Mouse (Mus musculus) lung, postnatal 0 days (tissue): ENCODE data around the gene Ddx4. TPM values are rescaled to one million over a fixed set of nuclear protein-coding genes. Genes with fewer than 3 reads are reported as not detected.
"Not testable (repeated sequence)": the region's sequence is repeated elsewhere in the genome, so short reads cannot be mapped to it uniquely, and the experiment has no call there.

Experiments used
- ATAC-seq: fragments of 200-750 bp; cut with Nextera tagmentation; 2 replicates; pipeline ENCODE4 v1.8.0; 2017; ENCODE audit warnings: moderate library complexity
- DNase-seq: peaks from one replicate; pipeline ENCODE4 v3.0.0-alpha.2; 2016; ENCODE audit warnings: low spot score
- H3K27ac ChIP-seq: fragments of 300-500 bp; sonication (generic); 2 replicates; pipeline ENCODE4 v1.5.1; 2014; ENCODE audit warnings: antibody characterized with exemption, mild to moderate bottlenecking, low read length, mixed read lengths
- H3K27me3 ChIP-seq: fragments of 300-500 bp; sonication (generic); replicated peaks from 2 replicates; pipeline ENCODE4 v1.6.1; 2014; ENCODE audit warnings: low read length, mixed read lengths; ENCODE audit not compliant: insufficient read depth
- H3K36me3 ChIP-seq: fragments of 300-500 bp; sonication (generic); 2 replicates; pipeline ENCODE4 v1.6.1; 2014; ENCODE audit warnings: low read length, mixed read lengths; ENCODE audit not compliant: insufficient read depth
- H3K4me1 ChIP-seq: fragments of 300-500 bp; sonication (generic); 2 replicates; pipeline ENCODE4 v1.6.1; 2014; ENCODE audit warnings: antibody characterized with exemption, low read depth, low read length, mixed read lengths; ENCODE audit not compliant: insufficient read depth
- H3K4me2 ChIP-seq: fragments of 300-500 bp; sonication (generic); replicated peaks from 2 replicates; pipeline ENCODE4 v1.6.1; 2014; ENCODE audit warnings: low read depth, mild to moderate bottlenecking, low read length, moderate library complexity, mixed read lengths
- H3K4me3 ChIP-seq: fragments of 300-500 bp; sonication (generic); 2 replicates; pipeline ENCODE4 v1.5.1; 2014; ENCODE audit warnings: low read depth, low read length
- H3K9ac ChIP-seq: fragments of 300-500 bp; sonication (generic); replicated peaks from 2 replicates; pipeline ENCODE4 v1.6.1; 2014; ENCODE audit warnings: low read depth, mild to moderate bottlenecking
- H3K9me3 ChIP-seq: fragments of 300-500 bp; sonication (generic); 2 replicates; pipeline ENCODE4 v1.6.1; 2016; ENCODE audit warnings: low read length, mixed read lengths
- CTCF ChIP-seq: IDR thresholded peaks from 2 replicates; pipeline ENCODE4 v1.5.1; 2016; ENCODE audit warnings: antibody characterized with exemption, mild to moderate bottlenecking
- EP300 ChIP-seq: IDR thresholded peaks from 2 replicates; pipeline ENCODE4 v1.6.1; 2016; ENCODE audit warnings: antibody characterized with exemption, mild to moderate bottlenecking, control low read depth
- WGBS: fragments of 180-500 bp; shearing (Covaris S2); extraction: QIAGEN DNeasy Blood & Tissue Kit; methylation state at CpG from one replicate; pipeline ENCODE4 v1.1.7; 2014; 5-methylcytosine and 5-hydroxymethylcytosine counted together
- polyA plus RNA-seq: library from polyadenylated mRNA; unstranded; fragments of >200 nt; fragmentation: Nextera tagmentation; extraction: Ambion mirVana; gene quantifications from 2 replicates; pipeline ENCODE4 v1.2.1, GENCODE M21; 2015

Ddx4 gene
- polyA plus RNA-seq, 1 experiment from 2014 or later: 0.11 TPM

DNA sequence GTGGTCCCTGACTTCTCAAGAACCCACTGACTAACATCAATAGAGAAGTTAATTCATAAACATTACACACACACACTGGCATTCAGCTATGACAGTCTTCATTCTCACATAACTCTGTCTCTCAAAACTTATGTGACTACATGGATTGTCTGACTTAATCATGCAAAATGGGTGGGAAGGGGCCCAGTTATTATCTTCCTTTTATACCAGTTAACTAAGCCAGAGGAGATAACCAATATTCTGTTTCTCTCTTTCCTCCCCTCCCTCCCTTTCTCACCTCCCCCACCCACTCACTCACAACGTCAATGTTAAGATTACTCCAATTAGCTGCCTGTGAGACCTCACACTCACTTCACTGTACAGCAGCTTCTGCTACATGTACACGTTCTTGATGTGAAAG, 62.0 kb downstream of the Ddx4 start:
- no peak for ATAC-seq

DNA sequence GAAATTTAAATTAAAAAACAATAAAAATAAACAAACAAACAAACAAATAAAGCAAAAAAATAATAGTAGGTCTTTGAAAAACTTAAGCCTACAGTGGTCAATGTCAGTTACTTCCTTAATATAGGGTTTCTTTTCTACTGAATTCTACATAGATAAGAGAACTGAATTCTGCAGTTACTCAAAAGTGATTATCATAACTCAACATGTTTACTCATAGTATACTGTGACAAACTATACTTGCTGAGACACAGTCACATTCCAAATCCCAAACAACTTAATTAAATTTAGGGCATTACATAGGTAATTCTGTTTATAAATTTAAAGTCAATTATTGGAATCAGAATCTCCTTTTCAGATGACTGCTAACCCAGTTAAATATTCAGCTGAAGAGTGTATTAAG, 62.6 kb downstream of the Ddx4 start:
- H3K27ac ChIP-seq: no peak overlapping the region
- no peak for DNase-seq
- no peaks in the 10 kb centered on the region for H3K36me3 ChIP-seq
- H3K4me2 ChIP-seq: no peak overlapping the region
- H3K4me3 ChIP-seq: no peak overlapping the region
- no peaks in the 10 kb centered on the region for H3K4me1 ChIP-seq
- ATAC-seq: no peak
- TF ChIP-seq CTCF (no peak), EP300 (no peak)
- no peaks in the 10 kb centered on the region for H3K9me3 ChIP-seq
- no peaks in the 10 kb centered on the region for H3K27me3 ChIP-seq
- H3K9ac ChIP-seq: no peak overlapping the region

More for the DNA sequence above, 62.0 kb downstream of the Ddx4 start:
- TF ChIP-seq CTCF: no peak
- no peak for TF ChIP-seq EP300
- Histone ChIP-seq H3K27ac (no peak overlapping the region), H3K36me3 (no peaks in the 10 kb centered on the region), H3K9me3 (no peaks in the 10 kb centered on the region), H3K27me3 (no peaks in the 10 kb centered on the region), H3K4me1 (no peaks in the 10 kb centered on the region), H3K4me2 (no peak overlapping the region), H3K4me3 (no peak overlapping the region), H3K9ac (no peak overlapping the region)
- no peak for DNase-seq
- WGBS: 21% methylated on average over 2 of the region's 2 CpGs

DNA sequence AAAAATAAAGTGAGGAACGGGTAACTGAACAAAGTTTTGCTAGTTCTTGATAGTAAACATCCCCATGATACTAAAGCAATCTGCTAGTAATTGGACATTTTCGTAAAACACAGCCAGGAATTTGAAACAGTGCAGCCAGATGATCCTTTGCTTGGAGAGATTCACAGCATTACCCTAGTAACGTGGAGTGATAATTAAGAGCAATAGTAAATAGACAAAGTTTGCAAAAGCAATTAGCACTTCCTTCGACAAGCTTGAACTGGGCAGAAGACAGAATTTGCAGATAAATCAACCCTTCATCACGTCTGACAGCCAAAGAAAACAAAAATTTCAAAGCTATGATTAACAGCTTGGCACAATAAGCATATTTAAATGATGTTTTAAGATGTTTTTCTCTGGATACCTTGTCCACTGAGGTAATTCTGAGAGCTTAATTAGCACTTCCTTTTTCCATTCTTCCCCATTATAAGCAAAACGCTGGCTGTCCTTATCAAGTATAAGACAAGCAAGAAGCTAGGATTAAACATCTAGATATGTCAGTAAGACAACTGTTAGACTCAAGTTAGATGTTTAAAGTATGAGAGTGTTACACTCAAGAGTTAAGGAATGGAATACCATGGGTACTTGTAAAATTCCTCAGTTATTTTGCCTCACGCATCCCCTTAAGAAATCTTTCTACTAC, 67.6 kb downstream of the Ddx4 start:
- DNase-seq (no peak), ATAC-seq (no peak)
- Histone ChIP-seq H3K27me3 (no peaks in the 10 kb centered on the region), H3K27ac (no peak overlapping the region), H3K36me3 (no peaks in the 10 kb centered on the region), H3K9ac (no peak overlapping the region), H3K4me1 (no peaks in the 10 kb centered on the region), H3K9me3 (no peaks in the 10 kb centered on the region), H3K4me2 (no peak overlapping the region), H3K4me3 (no peak overlapping the region)
- 33% methylated on average over 7 of the region's 7 CpGs for WGBS
- TF ChIP-seq EP300 (no peak), CTCF (no peak)

DNA sequence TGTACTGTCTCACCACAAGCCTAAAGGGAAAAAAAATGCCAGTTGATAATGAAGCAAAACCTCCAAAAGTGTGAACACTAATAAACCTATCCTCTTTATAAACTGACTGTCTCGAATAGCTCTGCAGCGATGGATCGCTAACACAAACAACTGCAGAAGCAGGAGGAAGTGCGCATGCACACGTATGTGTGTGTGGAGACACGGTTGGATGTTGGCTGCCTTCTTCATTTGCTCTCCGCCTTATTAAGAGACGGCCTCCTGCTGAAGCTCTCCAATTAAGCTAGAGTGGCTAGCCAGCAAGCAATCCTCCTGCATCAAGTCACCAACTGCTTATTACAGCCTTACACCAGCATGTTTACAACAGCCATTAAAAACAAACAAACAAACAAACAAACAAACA, 70.0 kb downstream of the Ddx4 start:
- Histone ChIP-seq H3K9me3 (no peaks in the 10 kb centered on the region), H3K4me3 (no peak overlapping the region), H3K36me3 (no peaks in the 10 kb centered on the region), H3K27me3 (no peaks in the 10 kb centered on the region), H3K9ac (no peak overlapping the region), H3K4me2 (no peak overlapping the region), H3K27ac (no peak overlapping the region), H3K4me1 (no peaks in the 10 kb centered on the region)
- ATAC-seq (no peak), DNase-seq (no peak)
- no peak for TF ChIP-seq EP300
- TF ChIP-seq CTCF: no peak
- 76% methylated on average over 8 of the region's 8 CpGs for WGBS

DNA sequence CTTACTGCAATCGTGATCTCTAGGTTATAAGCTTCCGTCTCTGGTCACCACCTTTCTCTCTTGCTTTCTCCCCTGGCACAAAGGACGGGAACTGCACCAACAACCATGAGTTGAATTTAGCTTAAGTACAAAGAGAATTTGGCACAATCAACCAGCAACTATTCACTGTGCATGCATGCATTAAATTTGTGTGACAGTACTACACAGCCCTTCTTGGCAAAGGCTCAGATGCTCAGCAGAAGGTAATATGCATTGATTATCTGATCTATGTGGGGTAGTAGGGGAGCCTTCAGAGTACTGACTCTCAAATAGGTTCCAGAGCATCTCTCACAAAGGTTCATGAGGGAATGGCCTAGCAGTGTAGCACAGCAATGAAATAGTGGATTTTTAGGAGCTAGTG, 70.5 kb downstream of the Ddx4 start:
- H3K27me3 ChIP-seq: no peaks in the 10 kb centered on the region
- no peaks in the 10 kb centered on the region for H3K4me1 ChIP-seq
- no peaks in the 10 kb centered on the region for H3K9me3 ChIP-seq
- H3K27ac ChIP-seq: no peak overlapping the region
- DNase-seq (no peak), ATAC-seq (no peak)
- no peak overlapping the region for H3K4me3 ChIP-seq
- no peak overlapping the region for H3K4me2 ChIP-seq
- H3K9ac ChIP-seq: no peak overlapping the region
- TF ChIP-seq EP300 (no peak), CTCF (no peak)
- 88% methylated on average over 3 of the region's 3 CpGs for WGBS
- H3K36me3 ChIP-seq: no peaks in the 10 kb centered on the region

DNA sequence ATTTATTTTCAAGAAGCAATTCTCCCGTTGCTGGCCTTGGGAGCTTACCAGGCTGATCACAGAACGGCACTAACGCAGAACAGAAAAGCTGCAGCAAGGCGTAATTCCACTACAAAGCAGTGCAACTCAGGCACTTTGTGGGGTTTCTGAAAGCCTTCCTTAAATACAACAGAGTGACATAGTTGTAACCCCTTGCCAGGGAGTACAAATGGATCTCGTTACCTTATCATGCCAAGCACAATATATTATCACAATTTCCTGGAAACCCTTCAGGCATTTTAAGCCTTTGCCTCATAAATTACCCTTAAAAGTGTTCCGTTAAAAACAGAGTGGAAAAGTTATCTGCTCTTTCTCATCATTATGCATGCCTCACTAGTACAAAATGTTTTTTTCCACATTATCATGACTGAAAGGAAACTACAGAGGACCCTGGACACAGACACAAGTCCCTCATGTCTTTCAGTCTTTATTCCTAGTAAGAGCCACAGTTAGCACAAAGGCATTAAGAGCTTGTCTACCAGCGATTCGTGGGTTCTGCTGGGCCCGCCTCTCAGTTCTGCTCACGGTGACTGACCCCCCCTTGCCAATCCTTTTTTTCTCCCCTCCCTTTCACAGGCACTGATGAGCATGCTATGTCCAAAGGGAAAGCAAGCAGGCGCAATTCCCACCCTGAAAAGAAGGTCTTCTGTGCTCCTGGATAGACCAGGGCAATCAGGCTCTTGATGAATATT, 71.5 kb downstream of the Ddx4 start:
- DNase-seq: no peak
- Histone ChIP-seq H3K4me2 (no peak overlapping the region), H3K36me3 (no peaks in the 10 kb centered on the region), H3K9me3 (no peaks in the 10 kb centered on the region), H3K4me3 (no peak overlapping the region), H3K9ac (no peak overlapping the region), H3K27ac (no peak overlapping the region), H3K4me1 (no peaks in the 10 kb centered on the region), H3K27me3 (no peaks in the 10 kb centered on the region)
- no peak for ATAC-seq
- TF ChIP-seq EP300: no peak
- TF ChIP-seq CTCF: no peak
- WGBS: 54% methylated on average over 11 of the region's 11 CpGs

DNA sequence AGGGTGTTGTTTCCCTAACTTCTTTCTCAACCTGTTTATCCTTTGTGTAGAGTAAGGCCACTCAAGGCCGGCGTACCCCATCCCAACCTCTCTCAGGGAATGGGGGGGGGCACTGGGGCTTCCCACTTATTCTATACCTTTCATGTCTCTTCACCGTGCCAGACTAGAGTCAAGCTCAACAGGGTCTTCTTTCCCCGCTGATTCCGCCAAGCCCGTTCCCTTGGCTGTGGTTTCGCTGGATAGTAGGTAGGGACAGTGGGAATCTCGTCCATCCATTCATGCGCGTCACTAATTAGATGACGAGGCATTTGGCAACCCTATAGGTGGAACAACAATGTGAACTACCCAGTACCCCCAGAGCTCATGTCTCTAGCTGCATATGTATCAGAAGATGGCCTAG, 74.2 kb downstream of the Ddx4 start:
- not testable (repeated sequence) for H3K4me1 ChIP-seq, H3K36me3 ChIP-seq, ATAC-seq, H3K9me3 ChIP-seq, DNase-seq, H3K4me2 ChIP-seq, H3K9ac ChIP-seq, H3K27ac ChIP-seq, H3K27me3 ChIP-seq, H3K4me3 ChIP-seq
- 67% methylated on average over 11 of the region's 11 CpGs for WGBS
